Mouse (Mus musculus) left cerebral cortex, adult 18-20 months (tissue): ENCODE measurements around the gene Sdf2l1. TPM values are rescaled to one million over a fixed set of nuclear protein-coding genes. Genes with fewer than 3 reads are reported as not detected.
A peak's percentile ranks its signal among the peaks of the same experiment; 100 is the strongest.

Experiments used
- DNase-seq, 2 experiments: peaks; one replicate each; pipeline ENCODE4 v3.0.0; 2021 to 2022; ENCODE audit warnings: low spot score in 2 of 2, mixed read lengths in 1 of 2
- microRNA-seq, 2 experiments: library from miRNA; unstranded; fragments of <30 nt; microRNA quantifications; one replicate each; pipeline ENCODE4 v1.2.0; 2021
- total RNA-seq, 2 experiments: library from RNA; stranded (reverse); gene quantifications; 2 replicates each; pipeline ENCODE4 v1.2.3; 2021

Sdf2l1 gene
- total RNA-seq, 2 experiments from 2014 or later, result 28.1 to 30.8 TPM

GRCm38 (mm10) chr16:17124871-17125520, 7.2 kb downstream of the Sdf2l1 start, which contains the start of gene 2610318N02Rik:
TSS of gene 2610318N02Rik (minus strand) at chr16:17125167.
- DNase-seq, result peak; percentile 53 to 67

- DNase-seq, result no peak
These were observed 7.9 kb downstream of the Sdf2l1 start for GRCm38 (mm10) chr16:17124119-17124870.

GRCm38 (mm10) chr16:17121569-17121968, 10.6 kb downstream of the Sdf2l1 start:
- DNase-seq, result no peak

- no peak for DNase-seq
These were observed 14.8 kb downstream of the Sdf2l1 start for GRCm38 (mm10) chr16:17117309-17117799.

DNA sequence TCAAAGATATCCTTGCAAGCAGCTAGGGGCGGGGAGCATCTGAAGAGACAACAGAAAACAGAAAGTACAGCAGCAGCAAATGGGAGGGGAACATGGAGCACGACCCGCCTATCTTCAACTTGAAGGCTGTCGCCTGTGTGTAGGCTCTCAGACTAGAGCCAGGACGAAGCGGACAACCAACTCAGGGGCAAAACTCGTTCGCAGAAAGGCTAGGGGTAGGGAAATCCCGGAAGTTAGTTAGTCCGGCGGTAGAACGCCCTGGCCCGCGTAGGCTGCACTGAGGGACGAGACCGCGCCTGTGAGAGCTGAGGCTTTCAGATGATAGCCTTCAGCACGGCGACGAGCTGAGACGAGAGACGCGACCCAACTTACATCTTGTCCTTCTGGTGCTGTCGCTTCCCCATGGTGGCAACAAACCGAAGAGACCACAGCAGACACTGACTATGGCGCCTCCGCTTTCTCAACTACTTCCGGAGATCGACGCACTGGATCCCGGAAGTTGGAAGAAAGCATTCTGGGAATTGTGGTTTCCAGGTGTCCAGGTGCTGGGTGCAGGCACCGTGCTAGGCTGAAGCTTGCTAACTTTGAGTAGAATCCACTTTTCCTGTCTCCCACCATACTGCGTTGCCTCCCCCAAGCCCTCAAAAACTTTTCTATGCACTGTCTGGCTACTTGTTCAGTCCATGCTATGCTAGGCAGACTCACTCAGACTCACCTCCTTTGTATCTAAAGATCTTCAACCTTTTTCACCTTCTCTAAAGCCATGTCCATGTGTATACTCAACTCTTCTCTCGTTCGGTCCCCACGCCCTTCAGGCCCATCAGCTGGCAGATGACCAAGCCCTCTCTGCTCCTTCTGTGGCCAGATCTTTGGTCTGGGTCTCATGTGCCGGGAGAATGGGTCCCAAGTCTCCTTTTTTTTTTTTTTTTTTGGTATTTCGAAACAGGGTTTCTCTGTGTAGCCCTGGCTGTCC, 21.1 kb downstream of the Sdf2l1 start, which contains the start of gene Ppil2:
Ppil2 (minus strand) TSS at position 487 of the 973 bp plus-strand sequence.
- DNase-seq, result peak; percentile 68 to 78

DNA sequence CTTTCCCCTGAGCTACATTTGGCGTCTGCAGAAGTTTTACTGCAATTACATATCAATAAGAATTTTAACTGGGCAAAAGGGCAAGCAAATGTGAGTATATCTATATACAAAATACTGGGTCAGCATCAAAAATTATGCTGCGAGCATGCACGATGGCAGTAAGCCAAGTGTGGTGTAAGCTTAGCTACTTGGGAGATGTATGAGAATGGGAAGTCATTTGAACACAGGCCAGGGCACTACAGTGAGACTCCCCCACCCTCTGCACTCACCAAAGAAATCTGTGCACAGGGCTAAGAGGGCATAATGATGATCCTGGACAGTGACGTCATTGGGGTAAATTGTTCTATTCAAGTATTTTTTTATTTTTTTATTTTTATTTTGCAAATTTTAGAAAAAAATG, 27.6 kb downstream of the Sdf2l1 start:
- no peak for DNase-seq

DNA sequence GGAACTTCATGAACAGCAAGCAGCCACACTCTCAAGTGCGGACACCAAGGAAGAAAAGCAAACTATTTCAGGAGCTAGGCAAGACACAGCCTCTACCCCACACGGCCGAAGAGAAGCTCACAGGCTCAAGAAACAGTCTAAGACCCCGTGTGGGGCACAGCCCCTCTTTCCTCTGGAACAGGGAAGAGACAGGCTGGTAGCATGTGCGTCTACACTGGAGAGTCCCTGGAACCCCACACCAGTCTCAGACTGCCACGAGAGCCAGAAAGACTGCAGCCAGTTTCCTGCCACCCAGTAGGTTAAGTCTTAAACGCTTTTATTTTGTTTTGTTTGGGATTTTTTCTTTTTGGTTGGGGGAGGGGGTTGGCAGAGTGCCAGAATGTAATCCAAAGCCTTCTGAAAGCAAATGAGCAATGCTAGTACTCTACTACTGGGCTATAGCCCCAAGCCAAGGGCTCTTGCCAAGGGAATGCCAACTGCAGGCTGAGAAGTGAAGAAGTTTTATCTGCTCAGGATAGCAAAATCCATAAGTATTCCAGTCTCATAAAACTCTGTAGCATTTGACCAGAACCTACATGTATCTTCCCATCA, 29.5 kb downstream of the Sdf2l1 start:
- DNase-seq, result no peak

DNA sequence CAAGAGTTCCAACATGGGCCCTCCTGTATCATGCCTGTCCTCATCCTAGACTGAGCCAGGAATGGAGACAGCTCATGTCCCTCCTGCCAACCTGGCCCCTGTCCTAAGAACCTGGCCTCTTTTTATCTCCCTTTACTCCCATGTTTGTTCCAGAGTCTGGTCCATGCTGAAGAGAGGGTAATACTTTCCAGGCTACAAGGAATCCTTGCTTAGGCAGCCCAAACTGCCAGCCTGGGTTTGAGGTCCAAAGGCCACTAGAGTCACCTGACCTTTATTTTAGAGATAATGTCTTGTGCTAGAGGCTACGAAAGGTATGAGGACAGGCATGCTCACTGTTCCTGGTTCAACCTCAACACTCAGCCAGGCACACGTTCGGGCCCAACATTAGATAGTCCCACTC, 35.2 kb downstream of the Sdf2l1 start:
- no peak for DNase-seq

- no peak for DNase-seq
These were observed 43.8 kb downstream of the Sdf2l1 start for GRCm38 (mm10) chr16:17088346-17088745.

DNA sequence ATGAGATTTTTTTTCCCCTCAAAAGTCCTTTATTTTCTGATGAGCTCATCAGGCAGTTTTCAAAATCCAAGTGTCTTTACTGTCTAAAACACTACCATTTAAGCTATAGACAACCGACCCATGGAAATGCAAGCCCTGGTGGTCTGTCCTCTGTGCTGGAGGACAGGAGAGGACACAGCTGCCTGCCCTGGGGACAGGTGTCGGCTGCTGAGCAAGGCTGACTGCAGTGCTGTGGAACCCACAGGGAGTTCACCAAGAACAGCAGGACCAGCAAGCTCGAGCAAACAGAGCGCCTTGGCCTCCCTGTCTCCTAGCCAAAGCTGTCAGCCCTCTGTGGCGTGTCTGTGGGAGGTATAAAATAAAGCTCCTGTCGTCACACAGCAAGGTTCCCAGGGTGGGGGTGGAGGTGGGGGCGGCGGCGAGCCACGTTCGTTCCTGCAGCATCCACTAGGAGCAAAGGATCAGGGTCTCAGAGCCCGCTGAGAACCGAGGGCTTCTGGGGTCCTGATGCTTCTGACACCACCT, 45.5 kb downstream of the Sdf2l1 start:
- DNase-seq, result peak in 1 of 2 experiments; percentile 58

DNA sequence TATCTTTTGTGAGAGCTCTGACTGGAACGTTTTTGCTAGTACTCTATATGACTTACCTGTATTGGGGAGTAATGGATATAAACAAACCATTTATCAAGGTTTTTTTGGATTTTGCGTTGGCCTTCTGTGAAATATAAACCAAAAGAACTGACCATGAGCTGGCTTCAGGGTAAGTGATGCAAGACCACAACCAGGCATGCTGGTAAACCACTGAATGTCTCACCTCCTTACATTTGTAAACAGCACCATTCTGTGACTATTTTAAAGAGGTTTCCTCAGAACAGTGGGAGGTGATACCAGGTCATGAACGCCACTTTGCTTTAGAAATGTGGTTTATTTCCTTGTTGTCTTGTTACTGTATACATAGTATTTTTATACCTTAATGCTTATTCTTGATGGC, 45.9 kb downstream of the Sdf2l1 start:
- no peak for DNase-seq

DNA sequence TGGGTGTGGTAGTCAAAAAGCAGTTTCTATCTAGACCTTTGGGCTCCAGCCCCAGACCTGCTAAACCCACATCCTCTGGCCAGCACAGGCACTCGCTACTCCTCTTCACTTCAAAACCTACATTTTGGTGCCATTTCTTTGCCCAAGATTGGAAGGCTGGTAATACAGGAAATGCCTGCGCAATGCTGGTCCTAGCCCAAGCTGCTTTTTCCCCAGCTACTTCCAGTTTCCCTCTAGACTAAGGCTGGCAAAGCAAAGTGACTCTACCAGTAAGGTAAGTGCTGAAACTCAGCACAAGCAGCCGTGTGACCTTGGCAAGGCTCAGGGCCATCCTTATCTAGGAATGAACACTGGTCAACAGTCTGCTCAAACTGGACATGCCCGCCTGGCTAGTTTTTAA, 46.5 kb downstream of the Sdf2l1 start:
- no peak for DNase-seq

DNA sequence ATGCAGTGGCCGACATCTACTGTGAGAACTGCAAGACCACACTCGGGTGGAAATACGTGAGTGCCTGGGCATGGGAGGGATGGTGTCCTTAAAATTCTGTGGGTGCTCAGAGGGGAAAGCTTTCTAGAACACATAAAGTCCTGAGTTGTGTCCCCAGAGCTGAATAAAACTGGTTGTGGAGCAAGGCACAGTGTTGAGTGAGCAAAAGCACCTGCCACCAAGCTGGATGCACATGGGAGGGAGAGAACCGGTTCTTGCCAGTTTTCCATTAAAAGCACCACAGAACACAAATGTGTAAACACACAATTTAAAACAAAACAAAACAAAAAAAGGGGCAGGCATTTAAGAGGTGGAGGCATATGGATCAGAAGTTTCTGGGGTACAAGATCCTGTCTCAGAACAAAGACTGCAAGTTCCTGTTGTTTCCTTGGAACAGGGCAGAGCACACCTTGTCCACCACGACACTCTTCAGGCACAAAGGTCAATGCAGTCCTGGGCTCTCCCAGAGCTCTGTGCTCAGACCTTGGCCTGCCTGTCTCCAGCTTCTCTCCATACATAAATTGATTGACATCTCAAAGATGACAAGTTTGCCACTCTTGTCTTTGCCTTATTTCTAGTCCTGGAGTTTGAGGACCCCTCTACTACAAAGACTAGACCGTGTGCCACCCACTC, 49.9 kb downstream of the Sdf2l1 start:
- no peak for DNase-seq

Small RNAs within 50 kb of the gene (microRNA-seq; reads per million reads assigned to microRNA genes)
- gene Mir130b (86.3 to 102 reads per million in 2 experiments), gene Mir301b (2.5 to 5.1 reads per million in 2 experiments)

Other genes starting within 250 kb of the Sdf2l1 start
- gene Ppm1f, start 235.9 kb downstream of the Sdf2l1 start, total RNA-seq, result 10 to 100 TPM; 49.2 to 56.0 TPM
- gene Mapk1, start 149.0 kb downstream of the Sdf2l1 start, total RNA-seq, result 100 to 1,000 TPM; 448 to 457 TPM
- gene Ypel1, start 62.7 kb downstream of the Sdf2l1 start, total RNA-seq, result 10 to 100 TPM; 30.8 to 40.4 TPM
- gene Ppil2, start 21.1 kb downstream of the Sdf2l1 start, total RNA-seq, result 10 to 100 TPM; 83.6 to 84.8 TPM
- 1 to 10 TPM; 2.4 to 3.9 TPM for gene 2610318N02Rik, start 7.2 kb downstream of the Sdf2l1 start, total RNA-seq
- gene Ydjc, start 12.2 kb upstream of the Sdf2l1 start, total RNA-seq, result 10 to 100 TPM; 23.7 to 26.4 TPM
- gene Ccdc116, start 14.8 kb upstream of the Sdf2l1 start, total RNA-seq, result 1 to 10 TPM; 1.6 to 4.4 TPM
- 100 to 1,000 TPM; 133 to 147 TPM for gene Ube2l3, start 70.3 kb upstream of the Sdf2l1 start, total RNA-seq
- gene Rimbp3, start 76.2 kb upstream of the Sdf2l1 start, total RNA-seq, result 1 to 10 TPM; 1.8 to 2.0 TPM
- 1 to 10 TPM; 5.3 to 6.1 TPM for gene Hic2, start 101.2 kb upstream of the Sdf2l1 start, total RNA-seq
- gene Tmem191c, start 143.7 kb upstream of the Sdf2l1 start, total RNA-seq, result 100 to 1,000 TPM in 1 of 2 experiments, 10 to 100 TPM in 1; 92.5 to 102 TPM
- 1 to 10 TPM; 3.1 TPM for gene Serpind1, start 199.0 kb upstream of the Sdf2l1 start, total RNA-seq